Mouse (Mus musculus) C2C12 (cell line): ENCODE results near the gene Kcnip1.

ENCODE experiments used
- CEBPB ChIP-seq: IDR thresholded peaks from one replicate; pipeline ENCODE4 v1.6.1; 2011; ENCODE audit warnings: low read depth, mild to moderate bottlenecking, control low read depth, moderate library complexity
- CTCF ChIP-seq: IDR thresholded peaks from one replicate; pipeline ENCODE4 v1.5.1; 2011; ENCODE audit not compliant: control insufficient read depth, insufficient read depth, insufficient read length
- MAX ChIP-seq: IDR thresholded peaks from one replicate; pipeline ENCODE4 v1.6.1; 2011; ENCODE audit warnings: mild to moderate bottlenecking, control low read depth

- TF ChIP-seq CTCF (no peak), MAX (no peak), CEBPB (no peak)
Measured at GRCm38 (mm10) chr11:33733269-33733668, 259.7 kb downstream of the Kcnip1 start.
